Mouse (Mus musculus): ENCODE data around the gene Lgr6.

- TF ChIP-seq CTCF (IDR thresholded peaks at IDR 0.05; ENCODE audit: low read depth, low read length) (no peak), POLR2A (IDR thresholded peaks at IDR 0.05; ENCODE audit: borderline replicate concordance, low read depth, low read length) (no peak)
Measured at GRCm38 (mm10) chr1:135079021-135079420, 26.1 kb downstream of the Lgr6 start.

Data from bone marrow macrophage, adult 2 months (primary cell).